Mouse (Mus musculus) ES-E14 (cell line): ENCODE data around the gene Adamts2. TPM values are rescaled to one million over a fixed set of nuclear protein-coding genes. Genes with fewer than 3 reads are reported as not detected.

Experiments
- DNase-seq: peaks from one replicate; pipeline ENCODE4 v3.0.0-alpha.2; 2013; ENCODE audit warnings: low read depth, low spot score
- H3K27ac ChIP-seq: 2 replicates; pipeline ENCODE4 v1.5.1; 2012; ENCODE audit warnings: low read depth, mild to moderate bottlenecking, low read length, moderate library complexity, mixed read lengths; ENCODE audit not compliant: poor library complexity, insufficient read depth, severe bottlenecking
- H3K36me3 ChIP-seq: 2 replicates; pipeline ENCODE4 v1.6.1; 2012; ENCODE audit warnings: mild to moderate bottlenecking, low read length, moderate library complexity, mixed read lengths; ENCODE audit not compliant: control insufficient read depth, poor library complexity, insufficient read depth, severe bottlenecking
- H3K4me1 ChIP-seq, 2 experiments: fragments of 150-350 bp in 1 of 2; sonication (generic) in 1 of 2; 2 replicates each; pipeline ENCODE4 v1.6.1; 2012; ENCODE audit warnings: low read length in 2 of 2, mild to moderate bottlenecking in 1 of 2, mixed read lengths in 1 of 2; ENCODE audit not compliant: control insufficient read depth in 2 of 2, insufficient read depth in 2 of 2, poor library complexity in 1 of 2
- H3K4me3 ChIP-seq, 2 experiments: fragments of 150-350 bp in 1 of 2; sonication (generic) in 1 of 2; 2 replicates each; pipeline ENCODE4 v1.5.1; 2012; ENCODE audit warnings: low read length in 2 of 2, low read depth in 1 of 2, mild to moderate bottlenecking in 1 of 2, mixed read lengths in 1 of 2; ENCODE audit not compliant: insufficient read depth in 1 of 2, poor library complexity in 1 of 2, severe bottlenecking in 1 of 2
- H3K9ac ChIP-seq: 2 replicates; pipeline ENCODE4 v1.6.1; 2012; ENCODE audit warnings: low read depth, mild to moderate bottlenecking, low read length, mixed read lengths; ENCODE audit not compliant: poor library complexity, insufficient read depth, severe bottlenecking
- H3K9me3 ChIP-seq: fragments of 150-350 bp; sonication (generic); 2 replicates; pipeline ENCODE4 v1.6.1; 2012; ENCODE audit warnings: low read depth, mild to moderate bottlenecking, low read length; ENCODE audit not compliant: control insufficient read depth, insufficient read depth
- CHD2 ChIP-seq: IDR thresholded peaks from 2 replicates; pipeline ENCODE4 v1.6.1; 2014; ENCODE audit warnings: mild to moderate bottlenecking, low read depth, low read length, inconsistent platforms
- HCFC1 ChIP-seq: IDR thresholded peaks from 2 replicates; pipeline ENCODE4 v1.6.1; 2012; ENCODE audit warnings: low read length, inconsistent platforms, borderline replicate concordance; ENCODE audit not compliant: insufficient read depth
- MAFK ChIP-seq: IDR thresholded peaks from 2 replicates; pipeline ENCODE4 v1.6.1; 2014; ENCODE audit warnings: mild to moderate bottlenecking, low read depth, low read length, inconsistent platforms; ENCODE audit not compliant: insufficient read depth
- ZC3H11A ChIP-seq: IDR thresholded peaks from 2 replicates; pipeline ENCODE4 v1.6.1; 2012; ENCODE audit warnings: low read depth, mild to moderate bottlenecking, inconsistent platforms, low read length, borderline replicate concordance
- ZNF384 ChIP-seq: IDR thresholded peaks from 2 replicates; pipeline ENCODE4 v1.6.1; 2012; ENCODE audit warnings: low read depth, low read length, inconsistent platforms
- in situ Hi-C, 2 experiments: fragments of 600-800 bp; cut with MboI; formaldehyde crosslinking; loops; one replicate each; pipeline ENCODE4 v1.15.1; 2025; ENCODE audit warnings: low sequenced_read_pairs in 2 of 2, inconsistent platforms in 1 of 2; ENCODE audit not compliant: unreplicated experiment in 2 of 2
- total RNA-seq: library from RNA; depleted of rRNA; stranded (reverse); fragments of 300-350 nt; gene quantifications from 2 replicates; pipeline ENCODE4 v1.2.3, GENCODE M21; 2012

The Adamts2 gene
- total RNA-seq, 1 experiment = 1.1 TPM

- TF ChIP-seq ZC3H11A = no peak
- no peak for TF ChIP-seq HCFC1
- no peak for TF ChIP-seq CHD2
- TF ChIP-seq ZNF384 = no peak
- no peak for TF ChIP-seq MAFK
- in situ Hi-C loops = no loop called here
- DNase-seq = no peak
- no peaks in the 10 kb centered on the region for H3K4me1 ChIP-seq
- H3K9ac ChIP-seq = no peak overlapping the region
- no peak overlapping the region; the same call in 1 of the 2 replicates for H3K27ac ChIP-seq
- H3K4me3 ChIP-seq = no peak overlapping the region
- H3K36me3 ChIP-seq = no peaks in the 10 kb centered on the region
- no peaks in the 10 kb centered on the region for H3K9me3 ChIP-seq
These were observed 67.9 kb downstream of the Adamts2 start for GRCm38 (mm10) chr11:50669542-50670362.

GRCm38 (mm10) chr11:50670363-50670725 is 68.5 kb downstream of the Adamts2 start:
- no peak overlapping the region for H3K9ac ChIP-seq
- no peaks in the 10 kb centered on the region for H3K4me1 ChIP-seq
- H3K4me3 ChIP-seq = no peak overlapping the region
- DNase-seq = no peak
- H3K36me3 ChIP-seq = no peaks in the 10 kb centered on the region
- no peaks in the 10 kb centered on the region for H3K9me3 ChIP-seq
- H3K27ac ChIP-seq = no peak overlapping the region
- TF ChIP-seq MAFK = no peak
- in situ Hi-C loops = no loop called here

- no peak overlapping the region for H3K4me3 ChIP-seq
- in situ Hi-C loops = no loop called here
- no peaks in the 10 kb centered on the region for H3K4me1 ChIP-seq
These were observed 69.0 kb downstream of the Adamts2 start for GRCm38 (mm10) chr11:50670881-50671280.

GRCm38 (mm10) chr11:50671376-50671775 is 69.5 kb downstream of the Adamts2 start:
- TF ChIP-seq HCFC1 (no peak), ZC3H11A (no peak), CHD2 (no peak), ZNF384 (no peak), MAFK (no peak)
- in situ Hi-C loops = no loop called here
- no peaks in the 10 kb centered on the region for H3K4me1 ChIP-seq
- no peaks in the 10 kb centered on the region for H3K36me3 ChIP-seq
- H3K9me3 ChIP-seq = no peaks in the 10 kb centered on the region
- no peak for DNase-seq
- no peak overlapping the region for H3K9ac ChIP-seq
- H3K27ac ChIP-seq = no peak overlapping the region
- no peak overlapping the region for H3K4me3 ChIP-seq

More at GRCm38 (mm10) chr11:50670881-50671280, 69.0 kb downstream of the Adamts2 start:
- Histone ChIP-seq H3K9ac (no peak overlapping the region), H3K36me3 (no peaks in the 10 kb centered on the region), H3K27ac (no peak overlapping the region), H3K9me3 (no peaks in the 10 kb centered on the region)
- DNase-seq = no peak
- TF ChIP-seq MAFK (no peak), ZNF384 (no peak), HCFC1 (no peak), ZC3H11A (no peak), CHD2 (no peak)

GRCm38 (mm10) chr11:50671820-50672310 is 70.0 kb downstream of the Adamts2 start:
- Histone ChIP-seq H3K4me3 (no peak overlapping the region), H3K27ac (no peak overlapping the region), H3K36me3 (no peaks in the 10 kb centered on the region), H3K9ac (no peak overlapping the region), H3K9me3 (no peaks in the 10 kb centered on the region), H3K4me1 (no peaks in the 10 kb centered on the region)
- no peak for TF ChIP-seq ZNF384
- no peak for TF ChIP-seq ZC3H11A
- TF ChIP-seq MAFK = no peak
- TF ChIP-seq CHD2 = no peak
- TF ChIP-seq HCFC1 = no peak
- DNase-seq = no peak
- in situ Hi-C loops = no loop called here
